Mouse (Mus musculus) heart, embryonic 14.5 days (tissue): ENCODE measurements around the gene Srgap3. TPM values are rescaled to one million over a fixed set of nuclear protein-coding genes. Genes with fewer than 3 reads are reported as not detected.

Source experiments
- ATAC-seq: fragments of 200-750 bp; cut with Nextera tagmentation; 2 replicates; pipeline ENCODE4 v1.8.0; 2017; ENCODE audit warnings: low read depth, moderate TSS enrichment; ENCODE audit not compliant: insufficient number of reproducible peaks, insufficient read depth, low FRiP score
- H3K27ac ChIP-seq, 2 experiments: fragments of 200-500 bp in 1 of 2; fragments of 300-500 bp in 1 of 2; sonication (generic) in 1 of 2; replicated peaks in 1 of 2; 2 replicates each; pipeline ENCODE4 v1.5.1; 2012 to 2014; ENCODE audit warnings: low read depth in 2 of 2, low read length in 2 of 2, control low read depth in 1 of 2, mild to moderate bottlenecking in 1 of 2, mixed read lengths in 1 of 2; ENCODE audit not compliant: control insufficient read depth in 1 of 2, insufficient read depth in 1 of 2
- H3K27me3 ChIP-seq: fragments of 300-500 bp; sonication (generic); 2 replicates; pipeline ENCODE4 v1.6.1; 2014; ENCODE audit warnings: mild to moderate bottlenecking, low read length, control low read depth; ENCODE audit not compliant: control insufficient read depth, insufficient read depth
- H3K36me3 ChIP-seq: fragments of 300-500 bp; sonication (generic); 2 replicates; pipeline ENCODE4 v1.6.1; 2014; ENCODE audit warnings: mild to moderate bottlenecking, control low read depth, low read length, mixed read lengths; ENCODE audit not compliant: control insufficient read depth, insufficient read depth
- H3K4me1 ChIP-seq, 2 experiments: fragments of 200-500 bp in 1 of 2; fragments of 300-500 bp in 1 of 2; sonication (generic) in 1 of 2; 2 replicates each; pipeline ENCODE4 v1.6.1; 2012 to 2014; ENCODE audit warnings: low read length in 2 of 2, control low read depth in 1 of 2, mixed read lengths in 1 of 2; ENCODE audit not compliant: control insufficient read depth in 2 of 2, insufficient read depth in 2 of 2
- H3K4me2 ChIP-seq: fragments of 300-500 bp; sonication (generic); 2 replicates; pipeline ENCODE4 v1.6.1; 2014; ENCODE audit warnings: mild to moderate bottlenecking, low read length
- H3K4me3 ChIP-seq, 2 experiments: fragments of 200-500 bp in 1 of 2; fragments of 300-500 bp in 1 of 2; sonication (generic) in 1 of 2; 2 replicates each; pipeline ENCODE4 v1.5.1; 2012 to 2014; ENCODE audit warnings: low read length in 2 of 2, mild to moderate bottlenecking in 2 of 2, control low read depth in 1 of 2, low read depth in 1 of 2, moderate library complexity in 1 of 2; ENCODE audit not compliant: control insufficient read depth in 1 of 2, insufficient read depth in 1 of 2
- H3K9ac ChIP-seq: fragments of 300-500 bp; sonication (generic); 2 replicates; pipeline ENCODE4 v1.6.1; 2014; ENCODE audit warnings: mild to moderate bottlenecking, low read length
- H3K9me3 ChIP-seq: fragments of 300-500 bp; sonication (generic); 2 replicates; pipeline ENCODE4 v1.6.1; 2016; ENCODE audit warnings: low read length, control low read depth; ENCODE audit not compliant: control insufficient read depth
- WGBS: fragments of 180-500 bp; shearing (Covaris S2); extraction: QIAGEN DNeasy Blood & Tissue Kit; methylation state at CpG from one replicate; pipeline ENCODE4 v1.1.7; 2014; 5-methylcytosine and 5-hydroxymethylcytosine counted together
- polyA plus RNA-seq: library from polyadenylated mRNA; unstranded; fragments of >200 nt; fragmentation: Nextera tagmentation; extraction: Ambion mirVana; gene quantifications from 2 replicates; pipeline ENCODE4 v1.2.1, GENCODE M21; 2014

The Srgap3 gene
- polyA plus RNA-seq, 1 experiment from 2014 or later, result 1.1 TPM

DNA sequence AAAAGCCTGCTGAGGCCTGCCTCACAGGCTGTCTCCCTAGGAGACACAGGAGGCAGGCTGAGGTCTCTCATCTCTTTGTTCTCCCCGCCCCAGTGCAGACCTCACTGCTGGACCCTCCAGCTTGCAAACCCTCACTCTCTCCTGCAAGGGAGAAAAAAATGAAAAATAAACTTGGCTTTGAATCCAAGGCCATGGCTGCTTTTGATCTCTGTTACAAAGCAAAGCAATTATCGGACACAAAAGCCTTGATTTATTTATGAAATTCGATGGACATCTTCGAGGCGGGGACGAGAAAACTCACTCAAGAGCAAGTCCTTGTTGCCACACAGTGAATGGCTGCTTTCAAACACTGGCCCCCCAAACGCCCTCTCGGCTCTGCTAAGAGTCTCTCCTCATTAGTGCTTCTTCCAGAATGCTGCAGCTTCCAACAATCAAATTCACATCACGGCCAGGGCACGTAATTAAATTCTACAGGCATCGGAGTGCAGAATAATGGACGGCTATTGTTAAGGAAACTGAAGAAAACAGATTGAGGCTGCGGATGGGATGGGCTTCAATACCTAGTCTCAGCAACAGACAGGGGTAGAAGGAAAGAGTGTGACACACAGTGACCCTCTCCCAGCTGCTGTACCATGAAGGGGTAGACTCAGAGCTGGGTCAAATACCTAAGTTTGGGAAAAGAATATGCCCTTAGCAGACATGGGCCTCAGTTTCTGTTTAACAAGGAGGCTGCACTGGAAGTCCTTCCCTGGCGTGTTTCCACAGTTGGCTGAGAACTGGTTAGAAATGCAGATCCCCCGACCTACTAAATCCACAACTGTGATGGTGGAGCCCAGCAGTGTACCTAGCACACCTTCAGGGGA, 137.2 kb downstream of the Srgap3 start:
- WGBS, result 83% methylated on average over 15 of the region's 15 CpGs
- H3K9me3 ChIP-seq, result no peaks in the 10 kb centered on the region
- no peaks in the 10 kb centered on the region for H3K4me1 ChIP-seq
- no peaks in the 10 kb centered on the region for H3K27me3 ChIP-seq
- ATAC-seq, result no peak
- no peak overlapping the region for H3K4me2 ChIP-seq
- H3K36me3 ChIP-seq, result no peaks in the 10 kb centered on the region
- H3K27ac ChIP-seq, result no peak overlapping the region
- no peak overlapping the region for H3K9ac ChIP-seq
- H3K4me3 ChIP-seq, result no peak overlapping the region

DNA sequence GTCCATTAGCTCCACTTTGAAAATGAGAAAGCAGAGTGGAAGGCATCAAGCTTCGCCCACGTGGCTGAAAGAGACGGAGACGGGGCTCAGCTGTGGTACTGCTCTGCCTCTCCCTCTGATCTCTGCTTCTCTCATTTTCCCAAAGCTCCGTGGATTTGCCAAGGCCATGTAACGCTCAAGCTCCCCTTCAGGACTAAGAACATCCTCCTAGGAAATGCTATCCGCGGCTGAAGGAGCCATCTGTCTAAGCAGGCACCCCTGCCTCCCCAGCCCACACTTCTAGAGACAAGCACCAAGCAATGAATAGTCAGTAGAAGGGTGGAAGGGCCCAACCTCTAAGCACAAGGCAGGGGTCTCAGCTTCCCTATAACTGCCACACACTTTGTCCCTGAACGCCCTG, 138.3 kb downstream of the Srgap3 start:
- no peak for ATAC-seq
- Histone ChIP-seq H3K9ac (no peak overlapping the region), H3K36me3 (no peaks in the 10 kb centered on the region), H3K27me3 (no peaks in the 10 kb centered on the region), H3K4me2 (no peak overlapping the region), H3K27ac (no peak overlapping the region), H3K4me3 (no peak overlapping the region), H3K4me1 (no peaks in the 10 kb centered on the region), H3K9me3 (no peaks in the 10 kb centered on the region)
- 81% methylated on average over 9 of the region's 9 CpGs for WGBS

DNA sequence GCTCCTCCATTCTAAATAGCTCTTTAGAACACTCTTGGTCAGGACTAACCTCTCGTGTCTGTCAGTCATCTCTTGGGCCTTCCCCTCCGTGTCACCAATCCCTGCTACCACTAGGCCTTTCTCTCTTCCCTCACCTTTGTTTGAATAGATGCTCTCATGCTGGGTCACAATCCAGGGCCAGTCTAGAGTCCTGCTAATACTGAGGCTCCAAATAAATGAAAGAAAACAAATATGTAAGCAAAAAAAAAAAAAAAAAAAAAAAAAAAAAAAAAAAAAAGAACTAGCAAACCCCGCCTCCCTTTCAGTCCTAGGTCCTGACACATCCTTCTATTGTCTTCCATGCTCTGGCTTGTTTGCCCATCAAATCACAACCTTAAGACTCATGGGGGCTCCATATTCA, 145.1 kb downstream of the Srgap3 start:
- Histone ChIP-seq H3K27ac (no peak overlapping the region), H3K27me3 (no peaks in the 10 kb centered on the region), H3K4me2 (no peak overlapping the region), H3K9me3 (no peaks in the 10 kb centered on the region), H3K4me3 (no peak overlapping the region), H3K9ac (no peak overlapping the region), H3K36me3 (no peaks in the 10 kb centered on the region), H3K4me1 (no peaks in the 10 kb centered on the region)
- WGBS, result 85% methylated on average over 3 of the region's 3 CpGs
- ATAC-seq, result no peak

DNA sequence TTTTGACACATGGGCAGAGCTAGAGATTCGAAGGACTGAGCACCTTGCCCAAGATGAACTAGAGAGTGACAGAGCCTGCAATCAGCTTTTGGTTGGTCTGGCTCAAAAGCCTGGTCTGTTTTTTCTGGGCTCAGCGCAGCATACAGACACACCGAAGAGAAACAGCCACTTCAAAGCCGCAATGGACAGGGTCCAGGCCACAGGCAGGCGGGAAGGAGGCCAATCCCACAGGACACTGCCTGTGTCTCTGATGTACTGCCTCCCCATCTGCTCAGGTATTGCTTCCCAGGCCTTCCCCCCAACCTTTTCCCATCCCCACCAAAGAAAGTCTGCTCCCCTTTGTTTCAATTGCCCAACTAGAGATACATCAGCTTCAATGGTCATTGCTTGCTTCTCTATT, 148.7 kb downstream of the Srgap3 start:
- no peaks in the 10 kb centered on the region for H3K4me1 ChIP-seq
- ATAC-seq, result no peak
- no peak overlapping the region for H3K27ac ChIP-seq
- H3K9ac ChIP-seq, result no peak overlapping the region
- no peaks in the 10 kb centered on the region for H3K27me3 ChIP-seq
- H3K4me3 ChIP-seq, result no peak overlapping the region
- no peaks in the 10 kb centered on the region for H3K36me3 ChIP-seq
- H3K4me2 ChIP-seq, result no peak overlapping the region
- WGBS, result 78% methylated on average over 5 of the region's 5 CpGs
- H3K9me3 ChIP-seq, result no peaks in the 10 kb centered on the region

DNA sequence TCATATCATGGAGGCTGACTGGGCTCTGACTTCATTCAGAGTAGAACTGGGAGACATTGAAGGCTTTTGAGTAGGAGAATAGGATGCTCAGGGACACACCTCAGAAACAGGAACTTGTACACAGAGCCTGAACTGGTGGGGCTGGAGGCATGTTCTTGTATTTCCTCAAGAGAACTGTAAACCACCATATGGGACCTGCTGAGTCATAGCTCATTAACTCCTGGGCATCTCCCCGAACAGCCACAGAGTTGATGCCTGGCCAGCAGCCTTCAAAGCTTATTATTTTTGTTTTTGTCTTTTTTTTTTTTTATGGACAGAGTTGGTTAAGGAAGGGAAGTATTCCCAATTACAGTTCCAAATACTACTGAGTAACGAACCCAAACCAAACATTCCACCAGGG, 150.5 kb downstream of the Srgap3 start:
- Histone ChIP-seq H3K4me3 (no peak overlapping the region), H3K9ac (no peak overlapping the region), H3K27me3 (no peaks in the 10 kb centered on the region), H3K4me1 (no peaks in the 10 kb centered on the region), H3K9me3 (no peaks in the 10 kb centered on the region), H3K4me2 (no peak overlapping the region), H3K27ac (no peak overlapping the region), H3K36me3 (no peaks in the 10 kb centered on the region)
- ATAC-seq, result no peak
- 75% methylated on average over 2 of the region's 2 CpGs for WGBS

DNA sequence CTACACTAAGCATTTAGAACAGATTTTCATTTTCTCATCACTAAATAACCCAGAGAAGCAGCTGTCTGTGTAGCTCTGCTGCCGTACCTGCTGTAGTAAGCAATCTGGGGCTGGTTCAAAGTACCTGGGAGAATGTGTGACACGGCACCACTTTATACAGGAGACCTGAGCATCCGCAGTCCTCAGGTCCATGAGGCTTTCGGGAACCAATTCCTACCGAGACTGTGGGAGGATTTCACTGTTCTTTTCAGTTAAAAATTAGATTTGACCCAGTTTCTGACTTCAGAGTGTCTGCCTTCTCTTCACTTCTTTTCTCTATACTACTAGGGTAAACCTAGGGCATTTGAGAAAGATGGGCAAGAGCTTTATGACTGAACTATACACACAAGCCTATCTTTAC, 153.2 kb downstream of the Srgap3 start:
- WGBS, result 90% methylated on average over 5 of the region's 5 CpGs

DNA sequence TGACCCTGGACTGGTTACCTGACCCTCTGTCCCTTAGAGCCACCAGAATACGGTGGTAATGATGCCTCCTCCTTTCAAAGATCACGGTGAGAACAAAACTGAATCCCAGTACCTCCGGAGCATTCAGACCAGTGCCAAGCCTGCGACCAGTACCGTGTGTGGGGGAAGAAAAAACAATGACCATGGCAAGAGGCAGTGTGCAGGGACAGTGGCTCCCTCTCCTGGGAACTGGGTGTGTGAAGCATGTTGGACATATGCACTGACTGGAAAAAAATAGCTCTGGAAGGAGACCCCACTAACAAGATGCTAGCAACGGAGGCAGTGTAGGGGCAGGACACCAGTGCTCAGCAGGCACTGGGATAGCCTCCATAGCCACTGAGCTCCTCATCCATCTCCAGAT, 157.2 kb downstream of the Srgap3 start:
- H3K36me3 ChIP-seq, result no peaks in the 10 kb centered on the region
- 70% methylated on average over 6 of the region's 6 CpGs for WGBS
- no peak for ATAC-seq
- no peak overlapping the region for H3K4me2 ChIP-seq
- H3K9me3 ChIP-seq, result no peaks in the 10 kb centered on the region
- no peak overlapping the region for H3K4me3 ChIP-seq
- H3K27me3 ChIP-seq, result no peaks in the 10 kb centered on the region
- H3K9ac ChIP-seq, result no peak overlapping the region
- no peak overlapping the region for H3K27ac ChIP-seq
- no peaks in the 10 kb centered on the region for H3K4me1 ChIP-seq

More for the DNA sequence above, 153.2 kb downstream of the Srgap3 start:
- Histone ChIP-seq H3K9me3 (no peaks in the 10 kb centered on the region), H3K4me2 (no peak overlapping the region), H3K9ac (no peak overlapping the region), H3K4me1 (no peaks in the 10 kb centered on the region), H3K27me3 (no peaks in the 10 kb centered on the region), H3K27ac (no peak overlapping the region), H3K36me3 (no peaks in the 10 kb centered on the region), H3K4me3 (no peak overlapping the region)
- ATAC-seq, result no peak

DNA sequence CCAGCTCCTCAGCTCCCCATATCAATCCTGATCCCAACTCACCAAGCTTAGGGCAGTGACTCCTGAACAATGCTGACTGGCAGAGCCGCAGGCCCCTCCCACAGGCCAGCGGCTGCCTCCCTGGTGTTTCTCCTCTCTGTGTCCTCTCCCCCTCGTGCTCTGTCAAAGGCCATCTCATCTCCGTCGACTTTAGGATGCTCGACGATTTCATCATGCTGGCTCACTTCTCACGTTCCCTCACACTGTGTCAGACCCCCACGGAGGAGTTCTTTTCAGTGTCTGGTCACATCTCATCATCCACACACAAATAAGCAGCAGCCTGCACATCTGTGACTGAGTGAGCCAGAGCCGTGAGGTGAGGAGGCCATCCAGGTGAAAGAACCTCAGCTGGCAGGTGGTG, 158.4 kb downstream of the Srgap3 start:
- ATAC-seq, result no peak
- H3K9me3 ChIP-seq, result no peaks in the 10 kb centered on the region
- H3K27ac ChIP-seq, result no peak overlapping the region
- H3K4me1 ChIP-seq, result no peaks in the 10 kb centered on the region
- 30% methylated on average over 10 of the region's 10 CpGs for WGBS
- H3K4me3 ChIP-seq, result no peak overlapping the region
- no peak overlapping the region for H3K9ac ChIP-seq
- H3K36me3 ChIP-seq, result no peaks in the 10 kb centered on the region
- no peaks in the 10 kb centered on the region for H3K27me3 ChIP-seq
- H3K4me2 ChIP-seq, result no peak overlapping the region
